Mouse (Mus musculus) liver, adult 2 months (tissue): ENCODE results near the gene Cs. TPM values are rescaled to one million over a fixed set of nuclear protein-coding genes. Genes with fewer than 3 reads are reported as not detected.

Source experiments
- DNase-seq: peaks from one replicate; pipeline ENCODE4 v3.0.0-alpha.2; 2011; ENCODE audit warnings: low read depth, low spot score; ENCODE audit errors: extremely low read depth
- H3K27ac ChIP-seq: fragments of 200-500 bp; replicated peaks from 2 replicates; pipeline ENCODE4 v1.5.1; 2012; ENCODE audit warnings: low read depth, mild to moderate bottlenecking, control low read depth, inconsistent platforms, low read length; ENCODE audit not compliant: insufficient read depth
- H3K27me3 ChIP-seq: fragments of 200-500 bp; 2 replicates; pipeline ENCODE4 v1.6.1; 2012; ENCODE audit warnings: mild to moderate bottlenecking, moderate library complexity, low read length, inconsistent platforms; ENCODE audit not compliant: control insufficient read depth, insufficient read depth
- H3K36me3 ChIP-seq: fragments of 200-500 bp; 2 replicates; pipeline ENCODE4 v1.6.1; 2012; ENCODE audit warnings: low read length, inconsistent platforms; ENCODE audit not compliant: control insufficient read depth, insufficient read depth
- H3K4me1 ChIP-seq: fragments of 200-500 bp; 2 replicates; pipeline ENCODE4 v1.6.1; 2011; ENCODE audit warnings: low read length; ENCODE audit not compliant: control insufficient read depth, insufficient read depth
- H3K4me3 ChIP-seq: fragments of 200-500 bp; 2 replicates; pipeline ENCODE4 v1.5.1; 2011; ENCODE audit warnings: low read depth, mild to moderate bottlenecking, control low read depth, low read length, moderate library complexity; ENCODE audit not compliant: insufficient read depth
- H3K79me2 ChIP-seq: fragments of 200-500 bp; 2 replicates; pipeline ENCODE4 v1.6.1; 2012; ENCODE audit warnings: inconsistent platforms, mild to moderate bottlenecking, low read length, moderate library complexity; ENCODE audit not compliant: control insufficient read depth, insufficient read depth
- H3K9ac ChIP-seq: fragments of 200-500 bp; 2 replicates; pipeline ENCODE4 v1.6.1; 2012; ENCODE audit warnings: low read depth, mild to moderate bottlenecking, control low read depth, inconsistent platforms, low read length
- CTCF ChIP-seq: fragments of 200-500 bp; IDR thresholded peaks from 2 replicates; pipeline ENCODE4 v1.5.1; 2011; ENCODE audit warnings: low read depth, low read length, control low read depth
- POLR2A ChIP-seq: fragments of 200-500 bp; IDR thresholded peaks from 2 replicates; pipeline ENCODE4 v1.6.1; 2011; ENCODE audit warnings: low read length, control low read depth; ENCODE audit not compliant: insufficient read depth; ENCODE audit errors: extremely low read depth
- WGBS: fragments of 180-500 bp; shearing (Covaris S2); methylation state at CpG from one replicate; pipeline ENCODE4 v1.1.7; 2018; 5-methylcytosine and 5-hydroxymethylcytosine counted together
- polyA plus RNA-seq: library from polyadenylated mRNA; depleted of rRNA; stranded (reverse); fragments of >200 nt; gene quantifications from 2 replicates; pipeline ENCODE4 v1.2.3, GENCODE M21; 2012
- total RNA-seq: library from RNA; depleted of rRNA; stranded (reverse); fragments of >200 nt; gene quantifications from 2 replicates; pipeline ENCODE4 v1.2.3, GENCODE M21; 2014

The Cs gene
- total and polyA plus RNA-seq, 2 experiments, result 57.1 to 115 TPM

DNA sequence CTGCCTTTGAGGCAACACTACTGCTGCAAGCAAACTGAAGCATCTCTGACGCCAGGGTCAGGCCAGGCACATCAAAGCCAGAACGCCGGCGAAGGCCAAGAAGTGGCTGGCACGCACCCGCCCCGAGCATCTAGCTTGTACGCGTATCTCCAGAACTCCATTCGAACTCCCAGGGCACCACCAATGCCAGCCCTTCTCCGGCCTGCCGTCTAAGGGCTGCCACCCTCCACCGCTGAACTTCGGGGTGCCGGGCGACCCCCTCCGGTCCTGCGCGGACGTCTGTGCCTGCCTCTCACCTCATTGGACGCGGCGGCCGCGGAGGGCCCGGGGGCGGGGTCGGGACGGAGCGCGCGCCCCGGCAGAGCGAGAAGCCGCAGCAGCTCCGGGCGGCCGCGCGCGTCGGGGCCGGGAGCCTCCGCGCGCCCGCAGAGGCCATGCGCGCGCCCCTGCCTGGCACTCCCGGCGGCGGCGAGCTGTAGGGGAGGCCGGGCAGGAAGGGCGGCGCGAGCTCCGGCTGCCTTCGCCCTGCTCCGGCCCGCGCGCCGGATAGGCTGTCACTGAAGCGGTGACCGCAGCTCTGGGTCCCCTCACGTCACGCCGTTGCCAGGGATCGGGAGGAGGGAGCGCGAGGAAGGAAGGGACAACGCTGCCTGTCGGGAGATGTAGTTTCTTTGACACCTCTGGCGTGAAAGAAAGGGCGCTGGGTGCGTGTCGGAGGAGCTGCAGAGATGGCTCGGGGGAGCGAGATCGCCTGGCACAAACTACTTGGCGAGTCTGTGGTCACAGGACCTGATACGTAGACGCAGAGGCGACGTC is 31.1 kb downstream of the Cs start, which contains the start of gene Coq10a:
TSS of gene Coq10a (minus strand) at position 596 of the 816 bp plus-strand sequence.
- DNase-seq, result peak; percentile 88
- Histone ChIP-seq H3K4me3 (peak within 1 kb of the TSS; percentile 86), H3K4me1 (peaks cover 13% of the 10 kb centered on the region), H3K27me3 (no peaks in the 10 kb centered on the region), H3K9ac (peak within 1 kb of the TSS; percentile 89), H3K27ac (peak within 1 kb of the TSS; percentile 84), H3K36me3 (peaks cover 3% of the 10 kb centered on the region; the same call in 1 of the 2 replicates), H3K79me2 (peaks cover 5% of the 10 kb centered on the region; the same call in 1 of the 2 replicates)
- WGBS, result under 1% methylated on average over 86 of the region's 87 CpGs
- TF ChIP-seq POLR2A (peak; percentile 54; the same call in 1 of the 2 replicates), CTCF (no peak)

DNA sequence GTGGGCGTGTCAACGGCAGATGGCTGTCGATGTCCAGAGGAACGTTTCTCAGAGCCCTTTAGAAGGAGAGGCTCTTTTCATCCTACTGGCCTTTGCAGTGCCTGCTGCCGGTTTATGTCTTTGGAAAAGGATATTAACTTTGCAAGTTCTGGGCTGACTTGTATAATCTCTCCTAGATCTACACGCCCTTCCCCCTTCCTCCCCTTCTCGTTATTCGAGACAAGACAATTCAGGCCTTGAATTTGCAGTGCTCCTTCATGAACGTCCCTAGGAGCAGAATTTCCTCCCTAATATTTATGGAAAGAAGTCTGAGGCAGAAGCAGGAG is 31.6 kb downstream of the Cs start:
- Histone ChIP-seq H3K27me3 (no peaks in the 10 kb centered on the region), H3K9ac (peak overlapping the region; percentile 89), H3K36me3 (peaks cover 2% of the 10 kb centered on the region; the same call in 1 of the 2 replicates), H3K79me2 (peaks cover 5% of the 10 kb centered on the region; the same call in 1 of the 2 replicates), H3K27ac (peak overlapping the region; percentile 84), H3K4me3 (peak overlapping the region; percentile 86), H3K4me1 (peaks cover 13% of the 10 kb centered on the region)
- WGBS, result 4% methylated on average over 9 of the region's 9 CpGs
- no peak for DNase-seq
- TF ChIP-seq POLR2A (no peak), CTCF (no peak)

DNA sequence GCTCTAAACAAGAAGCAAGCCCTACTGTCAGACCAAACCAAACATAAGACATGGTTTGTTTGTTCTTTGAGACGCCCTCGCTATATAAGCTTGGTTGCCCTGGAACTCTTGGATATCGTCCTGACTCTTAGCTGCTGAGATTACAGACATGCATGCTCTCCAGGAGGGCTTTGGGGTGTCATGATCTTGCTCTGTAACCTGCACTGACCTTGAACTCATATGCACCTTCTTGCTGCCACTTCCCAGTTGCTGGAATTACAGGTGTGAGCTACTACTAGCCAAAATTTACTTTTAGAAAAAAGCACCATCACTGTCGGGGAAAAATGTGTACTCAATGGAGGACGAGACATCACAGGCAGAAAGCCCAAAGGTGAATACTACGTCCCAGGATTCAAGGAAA is 32.1 kb downstream of the Cs start:
- Histone ChIP-seq H3K27ac (peak overlapping the region; percentile 84), H3K36me3 (no peaks in the 10 kb centered on the region), H3K9ac (peak overlapping the region; percentile 89), H3K4me3 (no peak overlapping the region), H3K27me3 (no peaks in the 10 kb centered on the region), H3K4me1 (peaks cover 13% of the 10 kb centered on the region), H3K79me2 (peaks cover 5% of the 10 kb centered on the region; the same call in 1 of the 2 replicates)
- WGBS, result 45% methylated on average over 6 of the region's 6 CpGs
- TF ChIP-seq CTCF (no peak), POLR2A (no peak)
- DNase-seq, result no peak

DNA sequence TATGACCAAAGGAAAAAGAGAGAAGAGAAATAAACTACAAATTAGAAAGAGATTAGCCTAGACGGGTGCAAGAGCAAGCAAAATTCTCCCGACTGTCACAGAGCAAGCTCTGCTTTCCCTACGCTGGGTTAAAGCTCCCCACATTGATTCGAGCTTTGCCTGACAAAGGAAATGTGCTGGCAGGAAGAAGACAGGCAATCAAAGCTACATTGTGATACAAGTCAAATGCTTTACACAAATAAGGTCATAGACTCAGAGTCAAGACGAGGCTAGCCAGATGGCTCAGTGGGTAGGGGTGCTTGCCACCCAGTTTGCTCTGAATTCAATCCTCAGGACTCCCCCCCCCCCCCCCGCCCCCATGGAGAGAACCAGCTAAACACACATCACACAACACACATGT is 32.5 kb downstream of the Cs start:
- peaks cover 13% of the 10 kb centered on the region for H3K4me1 ChIP-seq
- TF ChIP-seq POLR2A (no peak), CTCF (no peak)
- H3K4me3 ChIP-seq, result no peak overlapping the region
- no peak overlapping the region for H3K9ac ChIP-seq
- H3K36me3 ChIP-seq, result no peaks in the 10 kb centered on the region
- peaks cover 5% of the 10 kb centered on the region; the same call in 1 of the 2 replicates for H3K79me2 ChIP-seq
- no peaks in the 10 kb centered on the region for H3K27me3 ChIP-seq
- DNase-seq, result no peak
- no peak overlapping the region for H3K27ac ChIP-seq
- 77% methylated on average over 6 of the region's 6 CpGs for WGBS

DNA sequence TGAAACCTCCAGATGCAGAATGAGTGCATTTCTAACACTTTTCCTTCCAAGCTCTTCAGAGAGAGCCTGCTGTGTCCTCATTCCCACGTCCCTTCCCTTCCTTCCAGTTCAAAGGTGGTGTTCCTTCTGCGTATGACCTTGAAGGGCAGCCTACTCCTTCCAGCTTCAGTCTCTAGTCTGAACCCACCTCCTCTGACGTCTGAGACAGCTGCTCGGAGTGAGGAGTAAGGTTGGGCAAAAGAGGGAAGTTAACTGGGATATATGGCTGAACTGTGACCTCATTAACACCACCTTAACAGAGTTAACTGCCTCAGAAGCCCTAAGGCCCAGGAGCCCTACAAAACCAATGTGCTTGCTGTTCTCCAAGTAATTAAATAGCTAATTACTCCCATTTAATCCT is 33.1 kb downstream of the Cs start:
- peaks cover 13% of the 10 kb centered on the region for H3K4me1 ChIP-seq
- no peaks in the 10 kb centered on the region for H3K36me3 ChIP-seq
- peaks cover 3% of the 10 kb centered on the region; the same call in 1 of the 2 replicates for H3K79me2 ChIP-seq
- no peaks in the 10 kb centered on the region for H3K27me3 ChIP-seq
- TF ChIP-seq CTCF, result no peak
- TF ChIP-seq POLR2A, result no peak
- 69% methylated on average over 4 of the region's 4 CpGs for WGBS
- DNase-seq, result no peak
- no peak overlapping the region for H3K9ac ChIP-seq
- H3K4me3 ChIP-seq, result no peak overlapping the region
- no peak overlapping the region for H3K27ac ChIP-seq

DNA sequence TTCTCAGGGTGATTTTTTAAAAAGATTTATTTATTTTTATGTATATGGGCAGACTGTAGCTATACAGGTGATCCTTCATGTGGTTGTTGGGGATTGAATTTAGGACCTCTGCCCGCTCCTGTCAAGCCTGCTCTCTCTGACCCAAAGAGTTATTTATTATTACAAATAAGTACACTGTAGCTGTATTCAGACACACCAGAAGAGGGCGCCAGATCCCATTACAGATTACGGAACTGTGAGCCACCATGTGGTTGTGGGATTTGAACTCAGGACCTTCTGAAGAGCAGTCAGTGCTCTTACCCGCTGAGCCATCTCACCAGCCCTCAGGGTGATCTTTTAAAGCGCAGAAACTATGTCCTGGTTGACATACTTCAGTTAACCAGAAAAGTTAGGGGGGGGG is 34.6 kb downstream of the Cs start:
- DNase-seq, result no peak
- no peak overlapping the region for H3K4me3 ChIP-seq
- peaks cover 5% of the 10 kb centered on the region; the same call in 1 of the 2 replicates for H3K79me2 ChIP-seq
- WGBS, result 80% methylated on average over 5 of the region's 5 CpGs
- H3K9ac ChIP-seq, result no peak overlapping the region
- H3K27me3 ChIP-seq, result no peaks in the 10 kb centered on the region
- H3K27ac ChIP-seq, result no peak overlapping the region
- peaks cover 12% of the 10 kb centered on the region for H3K4me1 ChIP-seq
- TF ChIP-seq CTCF (no peak), POLR2A (no peak)
- H3K36me3 ChIP-seq, result no peaks in the 10 kb centered on the region
